Comparison of ENCODE assay signal across 7 mouse cellular contexts in genomic region chr5:117977501-117978158, GRCm38 (mm10). TPM values are rescaled to one million over a fixed set of nuclear protein-coding genes. Genes with fewer than 3 reads are reported as not detected.
DNase-seq lines count a peak whose midpoint lies in the region; ATAC-seq and TF ChIP-seq lines count a peak whose summit lies in the region.

No protein-coding gene starts in this region.

- TF ChIP-seq EP300 in heart, postnatal 0 days (IDR thresholded peaks at IDR 0.05; ENCODE audit: low read depth), result no peak

- peaks cover 36% of the 10 kb centered on the region for H3K36me3 ChIP-seq in heart, postnatal 0 days (replicated peaks; ENCODE audit: control insufficient read depth, insufficient read depth, low read length)
- H3K36me3 ChIP-seq in midbrain, postnatal 0 days (ENCODE audit: insufficient read depth, low read length), result peaks cover 19% of the 10 kb centered on the region; the same call in 1 of the 2 replicates

- no peaks in the 10 kb centered on the region for H3K27me3 ChIP-seq in heart, postnatal 0 days (ENCODE audit: control insufficient read depth, insufficient read depth, low read length)
- no peaks in the 10 kb centered on the region for H3K27me3 ChIP-seq in midbrain, postnatal 0 days (ENCODE audit: insufficient read depth, low read length)

- no peaks in the 10 kb centered on the region for H3K9me3 ChIP-seq in heart, postnatal 0 days (replicated peaks; ENCODE audit: control insufficient read depth, low read length)
- no peaks in the 10 kb centered on the region for H3K9me3 ChIP-seq in midbrain, postnatal 0 days (ENCODE audit: low read length)

- peak overlapping the region; percentile 87 for H3K4me3 ChIP-seq in heart, postnatal 0 days (ENCODE audit: low read depth, low read length)
- peak overlapping the region; percentile 99 for H3K4me3 ChIP-seq in midbrain, postnatal 0 days (ENCODE audit: low read depth, low read length)

- intact Hi-C loops in left cerebral cortex, postnatal 4 days (cut with DNase I), result no loop called here

- H3K4me1 ChIP-seq in heart, postnatal 0 days (ENCODE audit: control insufficient read depth, insufficient read depth), result peaks cover 13% of the 10 kb centered on the region; the same call in 1 of the 2 replicates
- H3K4me1 ChIP-seq in midbrain, postnatal 0 days (ENCODE audit: insufficient read depth, low read length), result peaks cover 7% of the 10 kb centered on the region; the same call in 1 of the 2 replicates

- DNase-seq in spleen, adult 18-20 months, result peak; percentile 19 to 29
- DNase-seq in spleen, postnatal 4 days (ENCODE audit: low spot score in 2 of 2), result no peak
- DNase-seq in cerebellum, postnatal 36 days, result peak; percentile 38 to 54
- no peak for DNase-seq in heart, postnatal 0 days (ENCODE audit: low spot score)
- peak; percentile 55 for DNase-seq in left cerebral cortex, postnatal 4 days
- peak; percentile 71 for DNase-seq in midbrain, postnatal 0 days (ENCODE audit: low spot score)
- peak; percentile 45 for DNase-seq in thymus, postnatal 14 days

- 20% methylated on average over 30 of the region's 30 CpGs for WGBS in heart, postnatal 0 days
- WGBS in midbrain, postnatal 0 days, result 3% methylated on average over 28 of the region's 30 CpGs

- H3K9ac ChIP-seq in heart, postnatal 0 days (replicated peaks; ENCODE audit: low read depth, low read length), result peak overlapping the region; percentile 81
- H3K9ac ChIP-seq in midbrain, postnatal 0 days (replicated peaks; ENCODE audit: low read length, poor library complexity, severe bottlenecking), result peak overlapping the region; percentile 98

- peak overlapping the region; percentile 90 for H3K4me2 ChIP-seq in heart, postnatal 0 days (ENCODE audit: low read depth, low read length)
- H3K4me2 ChIP-seq in midbrain, postnatal 0 days (ENCODE audit: low read depth, low read length, poor library complexity, severe bottlenecking), result peak overlapping the region; percentile 53

- TF ChIP-seq CTCF in heart, postnatal 0 days (IDR thresholded peaks at IDR 0.05; ENCODE audit: low read depth), result no peak
- TF ChIP-seq CTCF in midbrain, postnatal 0 days (IDR thresholded peaks at IDR 0.05), result no peak

- H3K27ac ChIP-seq in heart, postnatal 0 days (ENCODE audit: low read depth), result peak overlapping the region; percentile 68; the same call in 1 of the 2 replicates
- peak overlapping the region; percentile 94 for H3K27ac ChIP-seq in midbrain, postnatal 0 days (ENCODE audit: low read depth, low read length)

- ATAC-seq in heart, postnatal 0 days (ENCODE audit: insufficient read depth, low read depth), result no peak
- peak; percentile 24; the same call in 1 of the 2 replicates for ATAC-seq in midbrain, postnatal 0 days (ENCODE audit: low FRiP score)

RNA-seq across cellular contexts. Expression of gene Fbxo21, which starts 1.1 kb away (rescaled TPM):
- total RNA-seq in heart, postnatal 0 days (2014; rRNA removed; ENCODE audit: low replicate concordance), result 50.8 and 52.4 TPM in 2 replicates
- polyA plus RNA-seq in heart, postnatal 0 days (2015; fragmentation: Nextera tagmentation; extraction: Ambion mirVana), result 36.0 and 37.7 TPM in 2 replicates
- 100 to 1,000 TPM; 146 to 169 TPM for total RNA-seq in left cerebral cortex, postnatal 4 days (2021)
- 203 and 212 TPM in 2 replicates for total RNA-seq in midbrain, postnatal 0 days (2014; rRNA removed)
- polyA plus RNA-seq in midbrain, postnatal 0 days (2015; fragmentation: Nextera tagmentation; extraction: Ambion mirVana), result 149 and 156 TPM in 2 replicates

RNA-seq across cellular contexts. Expression of gene Tesc, which starts 49.9 kb away (rescaled TPM):
- 17.6 and 19.6 TPM in 2 replicates for total RNA-seq in heart, postnatal 0 days (2014; rRNA removed; ENCODE audit: low replicate concordance)
- polyA plus RNA-seq in heart, postnatal 0 days (2015; fragmentation: Nextera tagmentation; extraction: Ambion mirVana), result 19.0 and 20.7 TPM in 2 replicates
- total RNA-seq in left cerebral cortex, postnatal 4 days (2021), result 1 to 10 TPM; 3.7 to 5.4 TPM
- 3.6 and 4.7 TPM in 2 replicates for total RNA-seq in midbrain, postnatal 0 days (2014; rRNA removed)
- 5.5 and 8.2 TPM in 2 replicates for polyA plus RNA-seq in midbrain, postnatal 0 days (2015; fragmentation: Nextera tagmentation; extraction: Ambion mirVana)

Comparison
In these comparisons a context has a peak if more than half of its experiments do, and no peak if none do; other contexts are left out.
1. DNase-seq: peak in spleen, adult 18-20 months (2 of 2), cerebellum, postnatal 36 days (2 of 2), left cerebral cortex, postnatal 4 days (single experiment), midbrain, postnatal 0 days (single experiment) and thymus, postnatal 14 days (single experiment); none in spleen, postnatal 4 days (0 of 2) and heart, postnatal 0 days (single experiment).